Mouse (Mus musculus) spleen, adult 2 months (tissue): Measurements from ENCODE around the gene Fry.

ENCODE experiments used
- CTCF ChIP-seq: fragments of 200-500 bp; IDR thresholded peaks from 2 replicates; pipeline ENCODE4 v1.5.1; 2011; ENCODE audit warnings: mild to moderate bottlenecking, inconsistent platforms; ENCODE audit not compliant: insufficient read depth, insufficient read length, insufficient replicate concordance; ENCODE audit errors: extremely low read depth
- POLR2A ChIP-seq: fragments of 200-500 bp; IDR thresholded peaks from 2 replicates; pipeline ENCODE4 v1.6.1; 2011; ENCODE audit warnings: low read depth, low read length, inconsistent platforms

- TF ChIP-seq POLR2A (no peak), CTCF (no peak)
Observed at GRCm38 (mm10) chr5:150114007-150114406, 4.4 kb upstream of the Fry start.
